Mouse (Mus musculus) layer of hippocampus, postnatal 36 days (tissue): Measurements from ENCODE around the gene Sdccag8. TPM values are rescaled to one million over a fixed set of nuclear protein-coding genes. Genes with fewer than 3 reads are reported as not detected.
A peak's percentile ranks its signal among the peaks of the same experiment; 100 is the strongest.
"Not testable (repeated sequence)": the region's sequence is repeated elsewhere in the genome, so short reads cannot be mapped to it uniquely, and the experiment has no call there.

Experiments
- DNase-seq, 2 experiments: peaks; one replicate each; pipeline ENCODE4 v3.0.0; 2022
- total RNA-seq, 2 experiments: library from RNA; stranded (reverse); gene quantifications; 2 replicates each; pipeline ENCODE4 v1.2.3; 2021

Sdccag8 gene
- total RNA-seq, 2 experiments from 2014 or later = 16.2 to 19.0 TPM

GRCm38 (mm10) chr1:176828666-176829065 is 14.2 kb downstream of the Sdccag8 start:
- no peak for DNase-seq

DNA sequence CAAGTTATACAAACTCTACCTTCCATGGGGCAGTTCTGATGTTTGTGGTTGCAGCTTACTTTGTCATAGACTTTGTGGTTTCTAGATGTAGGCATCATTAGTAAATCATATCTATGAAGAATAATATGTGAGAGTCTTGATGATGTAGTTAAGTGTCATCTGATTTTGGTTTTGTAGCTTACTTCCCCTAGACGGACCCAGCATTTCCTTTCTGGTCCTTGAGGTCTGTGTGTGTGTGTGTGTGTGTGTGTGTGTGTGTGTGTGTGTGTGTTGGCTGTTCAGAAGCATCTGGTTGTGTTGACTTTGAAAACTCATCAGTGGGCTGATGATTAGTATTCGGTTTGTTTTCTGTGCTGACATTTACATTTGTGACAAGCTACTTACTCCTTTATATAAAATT is 17.6 kb downstream of the Sdccag8 start:
- no peak for DNase-seq

DNA sequence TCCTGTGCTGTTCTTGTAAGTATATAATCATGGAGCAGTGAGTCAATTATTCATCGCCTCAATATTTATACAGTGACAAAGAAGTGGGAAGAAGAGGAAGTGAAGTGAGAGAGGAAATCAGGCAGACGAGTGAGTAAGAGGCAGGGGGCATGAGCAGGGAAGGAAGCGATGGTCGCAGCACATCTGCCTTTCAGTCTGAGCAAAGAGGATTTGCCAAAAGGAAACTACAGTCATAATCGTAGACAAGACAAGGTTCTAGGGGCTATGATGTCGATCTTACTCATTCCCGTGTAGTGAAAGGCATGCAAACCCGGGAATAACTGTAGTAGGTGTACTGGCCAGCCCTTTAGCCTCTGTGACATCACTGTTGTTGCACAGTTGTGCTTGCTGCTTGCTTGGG is 18.1 kb downstream of the Sdccag8 start:
- no peak for DNase-seq

GRCm38 (mm10) chr1:176833257-176833656 is 18.8 kb downstream of the Sdccag8 start:
- no peak for DNase-seq

DNA sequence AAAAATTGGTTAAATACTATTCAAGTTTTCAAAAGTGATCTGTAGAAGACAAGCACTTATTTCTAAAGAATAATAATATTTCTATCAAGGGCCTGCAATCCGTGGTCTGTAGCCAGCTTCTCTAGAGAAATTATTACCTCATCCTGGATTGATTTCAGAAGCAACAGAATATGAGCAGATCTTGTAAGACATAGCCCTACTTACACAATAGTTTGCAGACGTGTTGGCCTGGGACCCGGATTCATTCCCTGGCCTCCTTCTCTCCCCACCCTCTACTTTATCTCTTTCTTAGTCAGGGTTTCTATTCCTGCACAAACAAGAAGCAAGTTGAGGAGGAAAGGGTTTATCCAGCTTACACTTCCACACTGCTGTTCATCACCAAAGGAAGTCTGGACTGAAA is 19.5 kb downstream of the Sdccag8 start:
- DNase-seq = no peak

GRCm38 (mm10) chr1:176834880-176835279 is 20.4 kb downstream of the Sdccag8 start:
- DNase-seq = no peak

- DNase-seq = no peak
Observed at GRCm38 (mm10) chr1:176835501-176836294, 21.2 kb downstream of the Sdccag8 start.

- DNase-seq = not testable (repeated sequence)
Observed at GRCm38 (mm10) chr1:176836562-176836961, 22.1 kb downstream of the Sdccag8 start.

- no peak for DNase-seq
Observed at GRCm38 (mm10) chr1:176845082-176845977, 30.9 kb downstream of the Sdccag8 start.

DNA sequence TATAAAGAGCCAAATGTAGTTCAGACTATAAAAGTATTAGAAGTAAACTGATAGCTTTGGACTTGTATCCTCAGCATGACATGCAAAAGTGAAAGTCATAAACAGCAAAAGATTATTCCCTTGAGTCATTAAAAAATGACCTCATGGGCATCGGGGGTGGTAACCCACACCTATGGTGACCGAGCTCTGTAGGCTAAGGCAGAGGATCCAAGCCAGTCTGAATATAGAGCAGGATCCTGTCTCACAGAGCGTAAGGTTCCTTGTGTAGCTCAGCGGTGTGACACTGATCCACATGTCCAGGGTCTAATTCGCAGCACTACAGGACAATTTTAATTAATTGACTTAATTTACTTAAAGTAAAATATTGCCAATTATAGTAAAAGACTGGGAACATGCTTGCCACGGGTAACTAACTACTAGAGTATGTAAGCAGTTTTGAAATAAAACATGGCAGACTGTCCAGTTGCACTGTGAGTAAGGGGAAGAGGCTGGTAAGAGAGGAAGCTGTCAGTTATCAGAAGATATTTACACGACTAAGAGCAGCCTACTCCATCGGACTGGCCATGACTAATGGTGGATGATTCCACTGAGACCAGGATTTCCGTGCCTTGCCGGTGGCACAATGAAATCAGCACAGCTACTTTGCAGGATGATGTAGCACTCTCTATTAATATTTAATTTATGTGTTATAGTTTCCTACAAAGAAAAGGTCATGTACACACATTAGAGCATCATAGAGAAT is 32.8 kb downstream of the Sdccag8 start:
- DNase-seq = no peak

DNA sequence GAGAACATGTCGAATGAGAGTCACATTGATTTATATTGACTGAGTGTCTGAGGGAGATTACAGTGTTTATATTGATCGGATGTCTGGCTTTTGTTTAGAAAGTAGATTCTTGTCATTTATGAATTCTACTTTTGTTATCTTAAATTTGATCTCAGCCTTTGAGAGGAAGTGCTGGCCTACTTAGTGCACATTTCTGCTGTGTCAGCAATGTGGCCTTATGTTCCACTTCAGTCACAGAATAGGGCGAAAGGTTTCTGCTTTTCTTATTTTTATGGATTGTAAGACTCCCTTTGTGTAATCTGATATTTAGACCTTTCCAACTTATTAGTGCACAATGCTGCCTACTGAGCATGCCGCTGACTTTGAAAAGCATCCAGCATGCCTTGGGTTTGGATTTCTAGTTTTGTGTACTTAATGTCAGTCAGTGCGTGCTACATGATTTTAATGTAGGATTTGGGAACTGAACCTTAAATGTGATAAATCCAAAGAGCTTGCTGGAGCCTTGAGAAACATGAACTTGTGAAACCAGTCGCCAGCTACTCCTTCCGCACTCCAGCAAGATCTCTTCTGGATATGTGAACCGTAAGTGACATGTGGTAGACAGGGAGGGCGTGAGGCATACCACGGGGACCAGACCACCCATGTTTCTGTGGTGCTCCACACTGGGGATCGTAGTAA is 34.3 kb downstream of the Sdccag8 start:
- DNase-seq = no peak

- DNase-seq = no peak
Observed at GRCm38 (mm10) chr1:176849377-176849776, 34.9 kb downstream of the Sdccag8 start.

DNA sequence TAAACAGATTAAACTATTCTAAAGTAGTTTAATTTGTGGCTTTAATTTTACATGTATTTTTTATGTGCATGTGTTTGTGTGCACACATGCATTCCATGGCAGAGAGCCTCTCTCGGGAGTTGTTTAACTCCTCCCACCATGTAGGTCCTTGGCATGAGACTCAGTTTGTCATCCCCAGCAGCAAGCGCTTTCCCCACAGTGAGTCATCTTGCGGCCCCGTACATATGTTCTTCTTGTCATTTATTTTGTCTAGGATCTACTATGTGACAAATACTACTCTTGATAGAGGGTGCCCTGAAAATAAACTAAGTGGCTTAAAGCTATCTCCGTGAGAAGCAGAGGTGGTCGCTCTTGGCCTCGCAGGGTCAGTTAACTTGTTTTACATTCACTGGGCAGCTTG is 36.9 kb downstream of the Sdccag8 start:
- no peak for DNase-seq

GRCm38 (mm10) chr1:176852813-176853590 is 38.5 kb downstream of the Sdccag8 start:
- no peak for DNase-seq

GRCm38 (mm10) chr1:176861981-176862644 is 47.7 kb downstream of the Sdccag8 start:
- peak in 1 of 2 experiments; percentile 64 for DNase-seq

DNA sequence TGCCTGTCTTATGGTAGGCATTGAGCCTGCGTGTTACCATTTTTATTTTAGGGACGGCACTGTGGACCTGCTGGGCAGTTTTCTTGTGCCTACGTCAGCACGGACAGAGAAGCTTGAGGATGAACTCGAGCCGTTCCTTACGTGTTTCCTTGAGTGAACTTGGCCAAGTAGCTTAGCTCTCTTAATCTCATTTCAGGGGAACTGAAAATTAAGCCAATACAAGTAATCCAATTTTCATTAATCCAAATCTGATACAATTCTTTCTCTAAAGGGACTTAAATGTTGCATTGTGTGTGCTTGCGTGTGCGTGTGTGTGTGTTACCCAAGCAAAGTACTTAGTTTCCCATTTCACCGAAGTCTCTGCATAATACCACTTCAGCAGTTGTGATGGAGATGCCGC is 56.0 kb downstream of the Sdccag8 start:
- DNase-seq = no peak

DNA sequence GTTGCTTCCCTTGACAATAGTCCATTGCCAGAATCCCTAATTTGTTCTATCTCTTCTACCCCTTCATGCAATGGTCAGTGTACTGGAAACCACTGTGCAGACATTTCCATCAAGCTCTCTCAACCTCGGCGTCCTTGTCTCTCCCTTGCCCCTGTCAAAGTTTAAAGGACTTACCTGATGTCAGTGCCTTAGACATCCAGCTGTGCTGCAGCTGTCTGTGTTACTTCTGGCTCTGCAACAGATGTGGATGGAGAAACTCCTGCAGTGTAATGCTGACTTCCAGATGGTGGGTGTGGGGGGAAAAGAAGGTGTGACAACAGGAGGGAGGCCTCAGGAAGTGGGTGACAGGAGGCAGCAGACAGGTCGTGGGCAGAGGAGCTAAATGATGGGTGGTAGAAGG is 57.5 kb downstream of the Sdccag8 start:
- DNase-seq = no peak

DNA sequence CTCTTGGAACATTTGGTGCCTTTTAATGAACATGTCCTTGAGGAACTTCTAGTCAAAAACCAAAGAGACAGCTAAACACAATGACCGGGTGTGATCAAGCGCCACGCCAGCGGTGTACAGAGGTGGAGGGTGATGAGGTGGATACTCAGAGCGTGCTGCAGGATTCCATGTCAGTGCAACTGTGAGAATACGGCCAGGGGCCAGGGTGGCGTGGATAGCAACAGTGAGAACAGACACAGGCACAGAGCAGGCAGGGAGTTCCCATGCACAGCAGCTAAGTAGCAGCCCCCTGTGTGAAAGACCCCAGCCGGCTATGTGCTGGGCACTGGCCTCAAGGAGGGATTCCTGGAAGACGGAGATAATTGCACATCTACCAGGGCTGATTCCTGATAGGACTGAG is 59.0 kb downstream of the Sdccag8 start:
- no peak for DNase-seq

- no peak for DNase-seq
Observed at GRCm38 (mm10) chr1:176874155-176874554, 59.7 kb downstream of the Sdccag8 start.

- DNase-seq = no peak
Observed at GRCm38 (mm10) chr1:176877756-176878155, 63.3 kb downstream of the Sdccag8 start.

GRCm38 (mm10) chr1:176879005-176879404 is 64.5 kb downstream of the Sdccag8 start:
- no peak for DNase-seq
